ENCODE assay signal across 17 mouse cellular contexts in genomic region chr10:127747254-127747653, GRCm38 (mm10). TPM values are rescaled to one million over a fixed set of nuclear protein-coding genes. Genes with fewer than 3 reads are reported as not detected.
DNase-seq lines count a peak whose midpoint lies in the region; ATAC-seq and TF ChIP-seq lines count a peak whose summit lies in the region.
"Had no signal": no experiment of that assay in that cellular context is flagged by ENCODE, and none has a peak within 500 bp of the region (broad histone marks: within the 10 kb centered on the region; RNA-seq: fewer than 3 reads in every experiment).

No protein-coding gene starts in this region.

- peak overlapping the region; percentile 66 for H3K4me2 ChIP-seq in heart, embryonic 13.5 days
- H3K4me2 ChIP-seq in stomach, postnatal 0 days (replicated peaks; ENCODE audit: low read depth), result no peak overlapping the region
- H3K4me2 ChIP-seq: embryonic facial prominence, embryonic 13.5 days had no signal

- TF ChIP-seq CTCF in stomach, postnatal 0 days (IDR thresholded peaks at IDR 0.05; ENCODE audit: low read depth), result no peak

- no peak for TF ChIP-seq EP300 in stomach, postnatal 0 days (optimal IDR thresholded peaks at IDR 0.05)

- H3K4me1 ChIP-seq in heart, embryonic 13.5 days, result peaks cover 20% of the 10 kb centered on the region
- H3K4me1 ChIP-seq in stomach, postnatal 0 days (replicated peaks; ENCODE audit: control insufficient read depth, insufficient read depth), result no peaks in the 10 kb centered on the region

- no peaks in the 10 kb centered on the region for H3K9me3 ChIP-seq in heart, embryonic 13.5 days
- H3K9me3 ChIP-seq in stomach, postnatal 0 days (ENCODE audit: control insufficient read depth, low read length), result no peaks in the 10 kb centered on the region
- H3K9me3 ChIP-seq: embryonic facial prominence, embryonic 13.5 days; limb, embryonic 10.5 days had no signal

- DNase-seq in heart, adult 11 months, result no peak
- DNase-seq in ES-CJ7 (ENCODE audit: low read depth, low spot score), result peak; percentile 74
- DNase-seq in kidney, adult 8-10 months, result peak; percentile 70 to 75
- peak; percentile 76 to 86 for DNase-seq in kidney, postnatal 25 days
- DNase-seq in T-cell, adult 2 months (ENCODE audit: low spot score), result no peak
- DNase-seq in stomach, postnatal 0 days (ENCODE audit: low spot score), result no peak
- no peak for DNase-seq in left cerebral cortex, adult 8-10 months (ENCODE audit: low spot score in 2 of 2)
- DNase-seq: cerebellum, adult 8-10 months; gastrocnemius, adult 2 months; thymus, postnatal 4 days had no signal

- 76% methylated on average over 8 of the region's 8 CpGs for WGBS in heart, embryonic 13.5 days
- WGBS in stomach, postnatal 0 days, result 84% methylated on average over 8 of the region's 8 CpGs

- no peaks in the 10 kb centered on the region for H3K27me3 ChIP-seq in heart, embryonic 13.5 days (replicated peaks)
- no peaks in the 10 kb centered on the region for H3K27me3 ChIP-seq in stomach, postnatal 0 days (ENCODE audit: control insufficient read depth, insufficient read depth, low read length)
- H3K27me3 ChIP-seq: embryonic facial prominence, embryonic 13.5 days; Patski had no signal

- H3K4me3 ChIP-seq in heart, embryonic 13.5 days, result peak overlapping the region; percentile 52
- no peak overlapping the region for H3K4me3 ChIP-seq in stomach, postnatal 0 days (ENCODE audit: low read depth, low read length)
- H3K4me3 ChIP-seq: embryonic facial prominence, embryonic 13.5 days; gastrocnemius, adult 2 months; limb, embryonic 10.5 days had no signal

- peak overlapping the region; percentile 69 for H3K27ac ChIP-seq in heart, embryonic 13.5 days (replicated peaks)
- no peak overlapping the region for H3K27ac ChIP-seq in stomach, postnatal 0 days (replicated peaks)
- H3K27ac ChIP-seq: embryonic facial prominence, embryonic 13.5 days; gastrocnemius, adult 2 months; hindbrain, postnatal 0 days; limb, embryonic 10.5 days had no signal

- peak overlapping the region; percentile 2; the same call in 1 of the 2 replicates for H3K9ac ChIP-seq in heart, embryonic 13.5 days
- H3K9ac ChIP-seq in stomach, postnatal 0 days (ENCODE audit: low read length), result no peak overlapping the region
- H3K9ac ChIP-seq: embryonic facial prominence, embryonic 13.5 days had no signal

- no peak for ATAC-seq in heart, embryonic 13.5 days (ENCODE audit: extremely low read depth, insufficient number of reproducible peaks, low FRiP score, low TSS enrichment)
- ATAC-seq in stomach, postnatal 0 days (ENCODE audit: low FRiP score, low TSS enrichment), result no peak
- ATAC-seq: hindbrain, postnatal 0 days; Patski had no signal

- peaks cover 63% of the 10 kb centered on the region for H3K36me3 ChIP-seq in heart, embryonic 13.5 days
- peaks cover 22% of the 10 kb centered on the region for H3K36me3 ChIP-seq in stomach, postnatal 0 days (ENCODE audit: control insufficient read depth, insufficient read depth, low read length)

RNA-seq across cellular contexts. Expression of gene Gpr182, which starts 4.3 kb away (rescaled TPM):
- polyA plus RNA-seq in heart, embryonic 13.5 days (2015; fragmentation: Nextera tagmentation; extraction: Ambion mirVana), result 20.2 TPM in 2 replicates
- polyA plus RNA-seq in stomach, postnatal 0 days (2015; fragmentation: Nextera tagmentation; extraction: Ambion mirVana), result 0.77 and 0.92 TPM in 2 replicates
- 1 to 10 TPM; 2.0 to 3.1 (median 2.6) TPM for total RNA-seq in left cerebral cortex, adult 8-10 months (2022)

RNA-seq across cellular contexts. Expression of gene Zbtb39, which starts 7.9 kb away (rescaled TPM):
- polyA plus RNA-seq in heart, embryonic 13.5 days (2015; fragmentation: Nextera tagmentation; extraction: Ambion mirVana), result 1.6 and 2.0 TPM in 2 replicates
- polyA plus RNA-seq in stomach, postnatal 0 days (2015; fragmentation: Nextera tagmentation; extraction: Ambion mirVana), result 1.4 and 1.6 TPM in 2 replicates
- 10 to 100 TPM in 2 of 4 experiments, 1 to 10 TPM in 2; 9.9 to 11.4 (median 10.1) TPM for total RNA-seq in left cerebral cortex, adult 8-10 months (2022)

RNA-seq across cellular contexts. Expression of gene Rdh1, which starts 12.3 kb away (rescaled TPM):
- polyA plus RNA-seq in heart, embryonic 13.5 days (2015; fragmentation: Nextera tagmentation; extraction: Ambion mirVana), result not detected in 2 replicates
- 0.19 and 0.23 TPM in 2 replicates for polyA plus RNA-seq in stomach, postnatal 0 days (2015; fragmentation: Nextera tagmentation; extraction: Ambion mirVana)
- under 1 TPM; 0.13 to 0.30 (median 0.16) TPM for total RNA-seq in left cerebral cortex, adult 8-10 months (2022)
- total RNA-seq: hindbrain, postnatal 0 days had no signal
- polyA plus RNA-seq: hindbrain, postnatal 0 days; limb, embryonic 10.5 days had no signal

RNA-seq across cellular contexts. Expression of gene Rdh16f1, which starts 12.3 kb away (rescaled TPM):
- polyA plus RNA-seq in heart, embryonic 13.5 days (2015; fragmentation: Nextera tagmentation; extraction: Ambion mirVana), result not detected in 2 replicates
- polyA plus RNA-seq in stomach, postnatal 0 days (2015; fragmentation: Nextera tagmentation; extraction: Ambion mirVana), result 0.67 and 0.69 TPM in 2 replicates
- 1 to 10 TPM in 1 of 4 experiments, under 1 TPM in 2, not detected in 1; 0.72 to 1.9 (median 0.96) TPM for total RNA-seq in left cerebral cortex, adult 8-10 months (2022)
- total RNA-seq: gastrocnemius, adult 2 months; hindbrain, postnatal 0 days had no signal
- polyA plus RNA-seq: cortical plate, adult 2 months; embryonic facial prominence, embryonic 13.5 days; limb, embryonic 10.5 days; midbrain, postnatal 0 days had no signal

RNA-seq across cellular contexts. Expression of gene Tac2, which starts 23.0 kb away (rescaled TPM):
- 1.2 and 2.0 TPM in 2 replicates for polyA plus RNA-seq in heart, embryonic 13.5 days (2015; fragmentation: Nextera tagmentation; extraction: Ambion mirVana)
- 0.34 and 0.35 TPM in 2 replicates for polyA plus RNA-seq in stomach, postnatal 0 days (2015; fragmentation: Nextera tagmentation; extraction: Ambion mirVana)
- 10 to 100 TPM; 13.0 to 20.5 (median 16.5) TPM for total RNA-seq in left cerebral cortex, adult 8-10 months (2022)
- total RNA-seq: gastrocnemius, adult 2 months had no signal
- polyA plus RNA-seq: Patski had no signal

Comparison
In these comparisons a context has a peak if more than half of its experiments do, and no peak if none do; other contexts are left out.
1. DNase-seq: peak in ES-CJ7 (single experiment), kidney, adult 8-10 months (2 of 2) and kidney, postnatal 25 days (2 of 2); none in heart, adult 11 months (single experiment), T-cell, adult 2 months (single experiment), stomach, postnatal 0 days (single experiment) and left cerebral cortex, adult 8-10 months (0 of 2).
2. RNA of gene Gpr182, which starts 4.3 kb away (polyA plus RNA-seq): 20.2 TPM in heart, embryonic 13.5 days; 0.77 to 0.92 TPM in stomach, postnatal 0 days; every median in the first group is over 10 times any median in the second.